Comparison of ENCODE assay signal across 13 mouse cellular contexts in the genomic region with DNA sequence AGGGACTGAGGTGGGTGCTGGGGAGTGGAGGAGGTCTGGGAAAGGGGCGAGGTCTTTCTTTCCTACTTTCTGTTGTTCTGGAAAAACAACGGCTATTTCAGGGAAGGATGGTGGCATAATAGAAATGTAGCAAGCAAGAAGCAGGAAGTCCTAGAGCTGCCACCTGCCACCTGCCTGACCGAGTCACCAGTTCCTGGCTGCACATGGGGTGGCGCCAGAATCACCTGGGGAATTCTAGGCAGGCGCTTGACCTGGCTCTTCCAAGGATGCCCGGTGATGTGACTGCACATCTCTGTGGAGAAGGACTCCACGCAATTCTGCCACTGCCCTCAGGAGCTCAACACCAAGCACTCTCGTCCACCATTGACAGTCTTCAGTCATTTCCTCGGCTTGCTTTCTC. TPM values are rescaled to one million over a fixed set of nuclear protein-coding genes. Genes with fewer than 3 reads are reported as not detected.
A peak's percentile ranks its signal among the peaks of the same experiment; 100 is the strongest.
DNase-seq lines count a peak whose midpoint lies in the region; ATAC-seq and TF ChIP-seq lines count a peak whose summit lies in the region.
"Had no signal": no experiment of that assay in that cellular context is flagged by ENCODE, and none has a peak within 500 bp of the region (broad histone marks: within the 10 kb centered on the region; RNA-seq: fewer than 3 reads in every experiment).

No protein-coding gene starts in this region.

- no peaks in the 10 kb centered on the region for H3K9me3 ChIP-seq in lung, postnatal 0 days (ENCODE audit: low read length)
- no peaks in the 10 kb centered on the region for H3K9me3 ChIP-seq in embryonic facial prominence, embryonic 15.5 days (replicated peaks)

- no peak for TF ChIP-seq EP300 in lung, postnatal 0 days (IDR thresholded peaks at IDR 0.05)

- TF ChIP-seq POLR2A in kidney, adult 2 months (IDR thresholded peaks at IDR 0.05; ENCODE audit: low read depth, low read length) = no peak
- no peak for TF ChIP-seq POLR2A in small intestine, adult 2 months (IDR thresholded peaks at IDR 0.05; ENCODE audit: low read depth, low read length)

- peak overlapping the region; percentile 44; the same call in 1 of the 2 replicates for H3K27ac ChIP-seq in kidney, adult 2 months (ENCODE audit: insufficient read depth, low read depth, low read length)
- H3K27ac ChIP-seq in lung, postnatal 0 days (ENCODE audit: low read length) = peak overlapping the region; percentile 55
- peak overlapping the region; percentile 83; the same call in 1 of the 2 replicates for H3K27ac ChIP-seq in embryonic facial prominence, embryonic 15.5 days (replicated peaks)
- H3K27ac ChIP-seq in small intestine, adult 2 months (ENCODE audit: insufficient read depth, low read depth, low read length) = peak overlapping the region; percentile 54; the same call in 1 of the 2 replicates

- no peak for TF ChIP-seq CTCF in kidney, adult 2 months (conservative IDR thresholded peaks at IDR 0.05; ENCODE audit: insufficient read depth, insufficient read length, low read depth, low read length)
- TF ChIP-seq CTCF in lung, postnatal 0 days (IDR thresholded peaks at IDR 0.05) = no peak
- TF ChIP-seq CTCF in small intestine, adult 2 months (IDR thresholded peaks at IDR 0.05; ENCODE audit: extremely low read depth, insufficient read length, insufficient replicate concordance, low read depth, low read length) = no peak

- no peak for DNase-seq in kidney, adult 2 months
- no peak for DNase-seq in kidney, postnatal 10 days
- DNase-seq in lung, postnatal 0 days (ENCODE audit: low spot score) = no peak
- no peak for DNase-seq in lung, postnatal 10 days
- no peak for DNase-seq in cerebellum, adult 8-10 months
- DNase-seq: gastrocnemius, postnatal 36 days; lung, postnatal 14 days; right cerebral cortex, postnatal 25 days had no signal

- no peaks in the 10 kb centered on the region for H3K36me3 ChIP-seq in kidney, adult 2 months (ENCODE audit: control insufficient read depth, insufficient read depth, low read length)
- H3K36me3 ChIP-seq in lung, postnatal 0 days (ENCODE audit: insufficient read depth, low read length) = no peaks in the 10 kb centered on the region
- no peaks in the 10 kb centered on the region for H3K36me3 ChIP-seq in embryonic facial prominence, embryonic 15.5 days
- no peaks in the 10 kb centered on the region for H3K36me3 ChIP-seq in small intestine, adult 2 months (ENCODE audit: control insufficient read depth, insufficient read depth, low read length)

- no peak for ATAC-seq in lung, postnatal 0 days
- no peak for ATAC-seq in embryonic facial prominence, embryonic 15.5 days (ENCODE audit: insufficient number of reproducible peaks, low FRiP score, low TSS enrichment, low read depth)
- ATAC-seq in CD4-positive, CD25-positive, alpha-beta regulatory T cell, adult 4 months = no peak
- ATAC-seq: forebrain, embryonic 16.5 days; inflammation-experienced regulatory T-cells, adult 6 months had no signal

- no peak overlapping the region for H3K9ac ChIP-seq in lung, postnatal 0 days (replicated peaks; ENCODE audit: low read depth)
- H3K9ac ChIP-seq in embryonic facial prominence, embryonic 15.5 days = no peak overlapping the region

- peaks cover 34% of the 10 kb centered on the region for H3K4me1 ChIP-seq in kidney, adult 2 months (ENCODE audit: control insufficient read depth, insufficient read depth, low read length)
- peaks cover 25% of the 10 kb centered on the region for H3K4me1 ChIP-seq in lung, postnatal 0 days (ENCODE audit: insufficient read depth, low read depth, low read length)
- H3K4me1 ChIP-seq in embryonic facial prominence, embryonic 15.5 days = peaks cover 90% of the 10 kb centered on the region
- peaks cover 37% of the 10 kb centered on the region; the same call in 1 of the 2 replicates for H3K4me1 ChIP-seq in small intestine, adult 2 months (ENCODE audit: control insufficient read depth, insufficient read depth, insufficient read length, low read length)

- H3K4me3 ChIP-seq in kidney, adult 2 months (ENCODE audit: insufficient read depth, low read depth, low read length) = no peak overlapping the region
- H3K4me3 ChIP-seq in lung, postnatal 0 days (ENCODE audit: low read depth, low read length) = no peak overlapping the region
- H3K4me3 ChIP-seq in embryonic facial prominence, embryonic 15.5 days (replicated peaks) = no peak overlapping the region
- H3K4me3 ChIP-seq in small intestine, adult 2 months (ENCODE audit: low read depth, low read length) = no peak overlapping the region

- H3K4me2 ChIP-seq in lung, postnatal 0 days (replicated peaks; ENCODE audit: low read depth, low read length) = no peak overlapping the region
- H3K4me2 ChIP-seq in embryonic facial prominence, embryonic 15.5 days (replicated peaks) = no peak overlapping the region

- 77% methylated on average over 9 of the region's 9 CpGs for WGBS in kidney, adult 2 months
- WGBS in lung, postnatal 0 days = 61% methylated on average over 9 of the region's 9 CpGs
- WGBS in embryonic facial prominence, embryonic 15.5 days = 79% methylated on average over 9 of the region's 9 CpGs
- 30% methylated on average over 9 of the region's 9 CpGs for WGBS in small intestine, adult 2 months

- H3K27me3 ChIP-seq in kidney, adult 2 months (replicated peaks; ENCODE audit: control insufficient read depth, insufficient read depth, low read length) = no peaks in the 10 kb centered on the region
- H3K27me3 ChIP-seq in lung, postnatal 0 days (replicated peaks; ENCODE audit: insufficient read depth, low read length) = no peaks in the 10 kb centered on the region
- no peaks in the 10 kb centered on the region for H3K27me3 ChIP-seq in embryonic facial prominence, embryonic 15.5 days
- H3K27me3 ChIP-seq in small intestine, adult 2 months (ENCODE audit: control insufficient read depth, insufficient read depth, low read length) = no peaks in the 10 kb centered on the region

RNA-seq across cellular contexts. Expression of a gene that starts 15.2 kb away (rescaled TPM):
- 138 and 140 TPM in 2 replicates for polyA plus RNA-seq in kidney, adult 2 months (2012; rRNA removed)
- polyA plus RNA-seq in lung, postnatal 0 days (2015; fragmentation: Nextera tagmentation; extraction: Ambion mirVana) = 962 and 974 TPM in 2 replicates
- 366 and 382 TPM in 2 replicates for polyA plus RNA-seq in embryonic facial prominence, embryonic 15.5 days (2015; fragmentation: Nextera tagmentation; extraction: Ambion mirVana)
- 46.5 and 53.3 TPM in 2 replicates for polyA plus RNA-seq in small intestine, adult 2 months (2012; rRNA removed)
- polyA plus RNA-seq in CD4-positive, CD25-positive, alpha-beta regulatory T cell, adult 4 months (2017; shearing (Covaris generic)) = 100 to 1,000 TPM in 1 of 2 experiments, 10 to 100 TPM in 1; 98.5 to 108 TPM
